Mouse (Mus musculus): ENCODE measurements around the gene Shroom3. TPM values are rescaled to one million over a fixed set of nuclear protein-coding genes. Genes with fewer than 3 reads are reported as not detected.

Gene Shroom3
- total RNA-seq, 2 experiments from 2014 or later, result 4.0 to 6.4 TPM

DNA sequence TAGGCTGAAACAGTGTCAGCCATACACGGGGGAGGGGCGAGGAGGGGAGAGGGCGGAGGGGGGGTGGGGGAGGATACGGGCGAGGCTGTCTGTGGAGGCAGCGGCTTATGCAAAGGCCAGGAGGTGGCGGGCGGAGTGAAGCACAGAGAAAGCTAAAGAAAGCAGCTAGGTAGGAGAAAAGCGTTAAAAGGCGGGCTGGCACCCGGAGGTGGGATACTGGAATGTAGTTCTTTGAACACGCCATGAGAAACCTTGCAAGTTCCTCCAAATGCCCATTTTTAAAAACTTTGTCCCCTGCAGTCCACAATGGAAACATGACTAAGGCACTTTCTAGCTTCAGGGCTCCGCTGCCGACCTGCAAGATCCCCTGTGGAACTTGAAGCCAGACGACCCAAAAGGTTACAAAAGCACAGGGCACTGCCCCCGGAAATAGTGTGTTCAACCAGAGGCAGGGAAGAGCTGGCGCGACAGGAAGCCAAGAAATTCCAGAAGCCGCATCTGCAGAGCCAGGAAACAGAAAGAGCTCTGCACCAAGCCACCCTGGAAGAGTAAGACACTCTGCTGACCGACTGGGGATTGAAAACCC lies 322.1 kb downstream of the Shroom3 start:
- intact Hi-C loops (cut with DNase I), result no loop called here

GRCm38 (mm10) chr5:93005815-93006341 lies 322.6 kb downstream of the Shroom3 start:
- intact Hi-C loops (cut with DNase I), result no loop called here
- DNase-seq (ENCODE audit: low spot score in 2 of 2), result peak; percentile 38 to 51

More for the DNA sequence above, 322.1 kb downstream of the Shroom3 start:
- DNase-seq (ENCODE audit: low spot score in 2 of 2), result no peak

DNA sequence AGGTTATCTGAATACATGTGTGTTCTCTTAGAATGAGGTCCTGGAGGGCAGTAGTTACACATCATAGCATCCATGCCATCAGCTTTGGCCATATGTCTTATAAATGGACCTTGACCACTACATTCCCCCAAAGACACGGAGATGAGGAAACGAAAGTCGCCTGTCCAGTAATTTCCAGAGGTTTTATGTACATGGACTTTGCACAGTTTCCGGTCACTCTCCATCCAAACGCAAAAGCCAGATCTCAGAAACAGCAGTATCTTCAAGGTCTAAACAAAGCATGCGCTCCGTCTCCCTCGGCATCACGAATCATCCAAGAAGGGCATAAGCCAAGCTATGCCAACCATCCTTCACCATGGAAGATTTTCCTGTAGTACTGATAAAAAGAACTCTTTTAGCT lies 325.0 kb downstream of the Shroom3 start:
- intact Hi-C loops (cut with DNase I), result no loop called here
- no peak for DNase-seq (ENCODE audit: low spot score in 2 of 2)

Small RNA genes lying within 50 kb of the gene (microRNA-seq; reads per million reads assigned to microRNA genes)
- gene Mir1961, result 0 reads per million in 2 experiments

Other genes with a start within 250 kb of the Shroom3 start
- 10 to 100 TPM; 25.6 to 29.5 TPM for gene Nup54, start 248.2 kb upstream of the Shroom3 start, total RNA-seq (2021)
- gene Scarb2, start 176.6 kb upstream of the Shroom3 start, total RNA-seq (2021), result 10 to 100 TPM; 81.8 to 82.3 TPM
- under 1 TPM in 1 of 2 experiments, not detected in 1; 0.49 TPM for gene Fam47e, start 128.4 kb upstream of the Shroom3 start, total RNA-seq (2021)
- gene Stbd1, start 80.4 kb upstream of the Shroom3 start, total RNA-seq (2021), result 1 to 10 TPM in 1 of 2 experiments, under 1 TPM in 1; 0.59 to 1.2 TPM
- under 1 TPM; 0.21 to 0.55 TPM for gene Ccdc158, start 8.2 kb upstream of the Shroom3 start, total RNA-seq (2021)

Data from left cerebral cortex, postnatal 14 days (tissue).